Mouse (Mus musculus) bone marrow macrophage, adult 2 months (primary cell): ENCODE results near the gene Rangap1. TPM values are rescaled to one million over a fixed set of nuclear protein-coding genes. Genes with fewer than 3 reads are reported as not detected.
A peak's percentile ranks its signal among the peaks of the same experiment; 100 is the strongest.

Experiments
- H3K27ac ChIP-seq: 2 replicates; pipeline ENCODE4 v1.5.1; 2012; ENCODE audit warnings: low read depth, low read length; ENCODE audit not compliant: insufficient read depth
- H3K4me1 ChIP-seq: 2 replicates; pipeline ENCODE4 v1.6.1; 2012; ENCODE audit warnings: low read length; ENCODE audit not compliant: control insufficient read depth, insufficient read depth
- H3K4me3 ChIP-seq: 2 replicates; pipeline ENCODE4 v1.5.1; 2012; ENCODE audit warnings: mild to moderate bottlenecking, low read length, moderate library complexity; ENCODE audit not compliant: insufficient read depth
- CTCF ChIP-seq: IDR thresholded peaks from 2 replicates; pipeline ENCODE4 v1.5.1; 2012; ENCODE audit warnings: low read depth, mild to moderate bottlenecking, low read length, moderate library complexity
- POLR2A ChIP-seq: IDR thresholded peaks from 2 replicates; pipeline ENCODE4 v1.6.1; 2012; ENCODE audit warnings: mild to moderate bottlenecking, low read depth, low read length, borderline replicate concordance
- polyA plus RNA-seq: library from polyadenylated mRNA; stranded (reverse); fragments of >200 nt; gene quantifications from 2 replicates; pipeline ENCODE4 v1.2.4, GENCODE M21; 2012; ENCODE audit not compliant: missing spikeins, insufficient read depth, insufficient read length

The Rangap1 gene
- 54.7 and 54.8 TPM in 2 replicates for polyA plus RNA-seq

- H3K4me1 ChIP-seq = peaks cover 8% of the 10 kb centered on the region
- TF ChIP-seq POLR2A (no peak), CTCF (no peak)
- no peak within 1 kb of the TSS for H3K27ac ChIP-seq
Observed at GRCm38 (mm10) chr15:81744992-81745600, at the start of gene Rangap1, which contains the start of gene Zc3h7b. Gene Rangap1, minus strand, starts transcription at chr15:81745530. Gene Zc3h7b, plus strand, starts transcription at chr15:81745057.

GRCm38 (mm10) chr15:81792444-81792843, 47.1 kb upstream of the Rangap1 start:
- H3K4me3 ChIP-seq = no peak overlapping the region
- peaks cover 2% of the 10 kb centered on the region for H3K4me1 ChIP-seq
- TF ChIP-seq CTCF = no peak
- TF ChIP-seq POLR2A = no peak
- H3K27ac ChIP-seq = no peak overlapping the region

More at GRCm38 (mm10) chr15:81744992-81745600, at the start of gene Rangap1, which contains the start of gene Zc3h7b:
- H3K4me3 ChIP-seq = peak within 1 kb of the TSS; percentile 98

DNA sequence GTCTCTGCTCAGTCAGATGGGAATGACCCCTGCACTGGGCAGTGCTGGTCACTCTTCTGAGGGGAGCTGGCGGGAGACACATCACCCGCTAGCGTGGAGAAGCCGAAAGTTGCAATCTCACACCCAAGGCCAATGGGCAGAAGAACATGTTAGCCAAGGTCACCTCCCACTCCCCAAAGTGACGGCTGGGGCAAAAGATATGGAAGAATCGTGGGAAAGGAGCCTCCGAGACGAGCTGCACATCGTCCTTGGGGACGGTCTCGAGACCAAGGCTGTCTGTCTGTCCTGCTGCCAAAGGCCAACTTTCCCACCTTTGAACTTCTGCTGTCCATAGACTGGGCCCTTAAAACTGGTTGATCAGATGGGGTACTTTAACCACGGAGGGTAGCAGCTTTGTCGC, 42.2 kb upstream of the Rangap1 start:
- no peak overlapping the region for H3K4me3 ChIP-seq
- TF ChIP-seq CTCF (no peak), POLR2A (no peak)
- no peaks in the 10 kb centered on the region for H3K4me1 ChIP-seq
- no peak overlapping the region for H3K27ac ChIP-seq

GRCm38 (mm10) chr15:81785701-81786100, 40.4 kb upstream of the Rangap1 start:
- H3K27ac ChIP-seq = no peak overlapping the region
- H3K4me3 ChIP-seq = no peak overlapping the region
- H3K4me1 ChIP-seq = no peaks in the 10 kb centered on the region
- TF ChIP-seq POLR2A = no peak
- TF ChIP-seq CTCF = no peak

GRCm38 (mm10) chr15:81784762-81785161, 39.4 kb upstream of the Rangap1 start:
- H3K4me1 ChIP-seq = no peaks in the 10 kb centered on the region
- TF ChIP-seq CTCF = no peak
- TF ChIP-seq POLR2A = no peak
- H3K4me3 ChIP-seq = no peak overlapping the region
- no peak overlapping the region for H3K27ac ChIP-seq

GRCm38 (mm10) chr15:81781816-81782215, 36.5 kb upstream of the Rangap1 start:
- Histone ChIP-seq H3K4me1 (peaks cover 4% of the 10 kb centered on the region), H3K27ac (no peak overlapping the region), H3K4me3 (no peak overlapping the region)
- TF ChIP-seq POLR2A (no peak), CTCF (no peak)

DNA sequence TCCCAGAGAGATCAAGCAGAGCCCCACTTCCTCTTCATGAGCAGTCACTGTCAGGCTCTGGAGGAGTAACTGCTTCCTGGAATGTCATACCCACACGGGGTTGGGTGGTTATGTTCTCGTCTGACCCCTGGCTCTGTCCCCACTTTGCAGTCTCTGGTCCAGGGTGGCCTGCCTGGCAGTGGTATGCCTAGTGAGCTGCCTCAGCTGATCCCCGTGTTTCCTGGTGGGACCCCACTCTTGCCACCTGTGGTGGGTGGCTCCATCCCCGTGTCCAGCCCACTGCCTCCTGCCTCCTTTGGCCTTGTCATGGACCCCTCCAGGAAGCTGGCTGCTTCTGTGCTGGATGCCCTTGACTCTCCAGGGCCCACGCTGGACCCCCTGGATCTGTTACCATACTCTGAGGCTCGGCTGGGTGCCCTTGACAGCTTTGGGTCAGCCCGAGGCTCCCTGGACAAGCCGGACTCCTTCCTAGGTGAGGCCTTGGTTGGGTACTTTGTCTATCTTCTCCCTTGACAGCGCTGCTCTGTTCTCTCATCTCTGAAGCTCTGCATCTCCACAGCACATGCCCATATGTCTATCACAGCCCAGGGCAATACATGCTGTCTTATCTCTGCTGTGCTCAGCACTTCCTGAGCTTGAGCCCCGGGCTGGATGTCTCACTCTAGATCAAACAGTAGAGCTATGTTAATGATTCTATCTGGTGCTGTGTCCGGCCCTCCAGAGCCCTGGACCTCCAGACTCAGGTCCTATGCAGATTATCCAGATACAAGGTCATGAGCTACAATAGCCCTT, 31.5 kb upstream of the Rangap1 start:
- H3K4me1 ChIP-seq = peaks cover 4% of the 10 kb centered on the region

GRCm38 (mm10) chr15:81774505-81775171, 29.3 kb upstream of the Rangap1 start:
- no peak overlapping the region for H3K27ac ChIP-seq
- no peak overlapping the region for H3K4me3 ChIP-seq
- peaks cover 4% of the 10 kb centered on the region for H3K4me1 ChIP-seq
- TF ChIP-seq CTCF = no peak
- no peak for TF ChIP-seq POLR2A

More for the DNA sequence above, 31.5 kb upstream of the Rangap1 start:
- TF ChIP-seq CTCF (no peak), POLR2A (no peak)
- no peak overlapping the region for H3K27ac ChIP-seq
- H3K4me3 ChIP-seq = no peak overlapping the region

GRCm38 (mm10) chr15:81772431-81773120, 27.2 kb upstream of the Rangap1 start:
- Histone ChIP-seq H3K27ac (no peak overlapping the region), H3K4me1 (peaks cover 4% of the 10 kb centered on the region), H3K4me3 (no peak overlapping the region)
- no peak for TF ChIP-seq POLR2A
- no peak for TF ChIP-seq CTCF
